Mouse (Mus musculus) ES-E14 (cell line): ENCODE measurements around the gene Nek8.

Experiments
- MAFK ChIP-seq: IDR thresholded peaks from 2 replicates; pipeline ENCODE4 v1.6.1; 2014; ENCODE audit warnings: mild to moderate bottlenecking, low read depth, low read length, inconsistent platforms; ENCODE audit not compliant: insufficient read depth
- ZNF384 ChIP-seq: IDR thresholded peaks from 2 replicates; pipeline ENCODE4 v1.6.1; 2012; ENCODE audit warnings: low read depth, low read length, inconsistent platforms

DNA sequence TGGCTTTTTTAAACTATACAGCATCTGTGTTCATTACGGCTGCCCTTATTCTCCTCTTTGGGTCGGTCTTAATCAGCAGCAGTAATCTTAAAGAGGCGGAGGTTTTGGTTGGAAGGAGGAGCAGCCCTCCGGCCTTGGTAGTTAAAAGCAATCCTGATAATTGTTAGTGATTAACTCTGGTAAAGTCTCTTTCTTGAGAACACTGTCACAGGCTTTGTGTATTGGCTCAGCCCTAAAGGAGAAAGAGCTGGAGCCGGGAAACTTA lies 60.4 kb downstream of the Nek8 start:
- TF ChIP-seq MAFK (no peak), ZNF384 (no peak)
